Mouse (Mus musculus) intestine, embryonic 14.5 days (tissue): ENCODE data around the gene Cdk2ap2. TPM values are rescaled to one million over a fixed set of nuclear protein-coding genes. Genes with fewer than 3 reads are reported as not detected.
"Not testable (repeated sequence)": the region's sequence is repeated elsewhere in the genome, so short reads cannot be mapped to it uniquely, and the experiment has no call there.

ENCODE experiments used
- ATAC-seq: fragments of 200-750 bp; cut with Nextera tagmentation; replicated peaks from 2 replicates; pipeline ENCODE4 v1.8.0; 2017; ENCODE audit warnings: low read depth, moderate number of reproducible peaks, moderate TSS enrichment, moderate library complexity; ENCODE audit not compliant: low FRiP score, low TSS enrichment
- DNase-seq: peaks from one replicate; pipeline ENCODE4 v3.0.0-alpha.2; 2018; ENCODE audit warnings: low spot score
- H3K27ac ChIP-seq: fragments of 300-500 bp; sonication (generic); 2 replicates; pipeline ENCODE4 v1.5.1; 2014; ENCODE audit warnings: low read depth, mild to moderate bottlenecking, control low read depth
- H3K27me3 ChIP-seq: fragments of 300-500 bp; sonication (generic); replicated peaks from 2 replicates; pipeline ENCODE4 v1.6.1; 2014; ENCODE audit warnings: low read length, control low read depth; ENCODE audit not compliant: control insufficient read depth, insufficient read depth
- H3K36me3 ChIP-seq: fragments of 300-500 bp; sonication (generic); 2 replicates; pipeline ENCODE4 v1.6.1; 2014; ENCODE audit warnings: low read length, control low read depth; ENCODE audit not compliant: control insufficient read depth, insufficient read depth
- H3K4me1 ChIP-seq: fragments of 300-500 bp; sonication (generic); replicated peaks from 2 replicates; pipeline ENCODE4 v1.6.1; 2014; ENCODE audit warnings: low read length, control low read depth, mixed read lengths; ENCODE audit not compliant: control insufficient read depth, insufficient read depth
- H3K4me2 ChIP-seq: fragments of 300-500 bp; sonication (generic); 2 replicates; pipeline ENCODE4 v1.6.1; 2014; ENCODE audit warnings: low read length
- H3K4me3 ChIP-seq: fragments of 300-500 bp; sonication (generic); 2 replicates; pipeline ENCODE4 v1.5.1; 2014; ENCODE audit warnings: low read depth, low read length, control low read depth, mixed read lengths
- H3K9ac ChIP-seq: fragments of 300-500 bp; sonication (generic); 2 replicates; pipeline ENCODE4 v1.6.1; 2014; ENCODE audit warnings: mild to moderate bottlenecking, low read length
- H3K9me3 ChIP-seq: fragments of 300-500 bp; sonication (generic); 2 replicates; pipeline ENCODE4 v1.6.1; 2016; ENCODE audit warnings: low read length, control low read depth; ENCODE audit not compliant: control insufficient read depth
- WGBS: fragments of 180-500 bp; shearing (Covaris S2); extraction: QIAGEN DNeasy Blood & Tissue Kit; methylation state at CpG from one replicate; pipeline ENCODE4 v1.1.7; 2014; 5-methylcytosine and 5-hydroxymethylcytosine counted together
- polyA plus RNA-seq: library from polyadenylated mRNA; unstranded; fragments of >200 nt; fragmentation: Nextera tagmentation; extraction: Ambion mirVana; gene quantifications from 2 replicates; pipeline ENCODE4 v1.2.1, GENCODE M21; 2014

The Cdk2ap2 gene
- polyA plus RNA-seq, 1 experiment from 2014 or later, result 103 TPM

GRCm38 (mm10) chr19:4125741-4126696 lies 29.0 kb downstream of the Cdk2ap2 start, which contains the start of gene Aip:
Aip (minus strand) TSS chr19:4125858.
- WGBS, result 1% methylated on average over 64 of the region's 64 CpGs
- no peaks in the 10 kb centered on the region for H3K9me3 ChIP-seq
- H3K36me3 ChIP-seq, result peaks cover 28% of the 10 kb centered on the region
- peak; percentile 93 for ATAC-seq
- peak; percentile 96 for DNase-seq
- H3K9ac ChIP-seq, result peak within 1 kb of the TSS; percentile 84
- H3K4me3 ChIP-seq, result peak within 1 kb of the TSS; percentile 98
- H3K4me2 ChIP-seq, result peak within 1 kb of the TSS; percentile 91
- H3K4me1 ChIP-seq, result peaks cover 13% of the 10 kb centered on the region
- no peaks in the 10 kb centered on the region for H3K27me3 ChIP-seq
- H3K27ac ChIP-seq, result peak within 1 kb of the TSS; percentile 57

DNA sequence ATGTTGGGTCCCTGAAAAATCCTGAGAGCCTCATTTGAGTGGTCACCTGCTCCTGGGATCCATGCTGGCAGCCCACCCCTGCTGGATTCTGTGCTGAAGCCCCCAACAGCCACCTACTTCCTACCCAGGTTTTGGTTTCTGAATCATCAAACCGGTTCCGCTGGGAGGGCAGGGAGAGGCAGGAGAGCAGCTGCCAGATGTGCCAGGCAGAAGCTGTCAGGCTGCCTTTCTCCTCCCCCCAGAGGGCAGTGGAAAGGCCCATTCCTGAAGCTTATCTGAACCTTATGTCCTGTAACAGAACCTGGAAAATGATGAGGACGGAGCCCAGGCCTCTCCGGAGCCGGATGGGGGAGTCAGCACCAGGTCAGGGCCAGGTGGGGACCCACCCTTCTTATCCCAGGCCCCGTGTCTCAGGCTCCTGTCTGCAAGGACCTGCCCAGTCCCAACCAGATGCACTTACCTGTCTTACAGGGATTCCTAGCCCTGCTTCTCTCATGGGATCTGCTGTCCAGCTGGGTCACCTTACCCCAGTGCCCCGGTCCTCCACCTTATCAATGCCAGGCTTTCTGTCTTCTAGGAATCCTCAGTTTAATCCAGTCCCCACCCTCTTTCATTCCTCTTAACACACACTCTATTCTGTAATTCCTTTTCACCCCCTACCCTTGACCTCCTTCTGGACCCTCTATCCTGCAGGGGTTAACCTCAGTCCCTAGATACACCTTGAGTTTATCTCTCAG lies 29.9 kb downstream of the Cdk2ap2 start:
- Histone ChIP-seq H3K4me1 (peaks cover 13% of the 10 kb centered on the region), H3K27ac (no peak overlapping the region)

DNA sequence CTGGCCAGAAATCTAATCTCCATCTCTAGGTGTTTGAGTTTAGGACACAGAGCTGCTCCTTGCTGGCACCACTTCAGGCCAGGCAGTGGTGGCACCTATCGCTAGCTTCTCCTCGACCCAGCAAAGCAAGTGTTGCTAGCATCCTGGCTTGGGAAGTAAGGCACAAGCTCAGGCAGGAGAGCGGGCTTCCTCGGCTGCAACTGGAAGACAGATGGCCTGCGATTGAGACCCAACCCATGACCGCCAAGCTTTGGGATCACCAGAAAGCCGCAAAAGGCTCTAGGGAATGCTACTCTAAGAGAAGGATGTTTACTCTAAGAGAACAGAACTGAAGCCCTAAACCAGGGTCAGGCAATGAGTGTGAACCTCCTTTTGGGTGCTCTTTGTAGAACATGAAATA lies 32.5 kb downstream of the Cdk2ap2 start:
- Histone ChIP-seq H3K9ac (no peak overlapping the region), H3K36me3 (peaks cover 52% of the 10 kb centered on the region), H3K4me2 (no peak overlapping the region), H3K27ac (no peak overlapping the region), H3K4me1 (peaks cover 13% of the 10 kb centered on the region), H3K27me3 (no peaks in the 10 kb centered on the region), H3K9me3 (no peaks in the 10 kb centered on the region), H3K4me3 (no peak overlapping the region)
- WGBS, result 91% methylated on average over 7 of the region's 7 CpGs
- ATAC-seq (no peak), DNase-seq (no peak)

More for the DNA sequence above, 29.9 kb downstream of the Cdk2ap2 start:
- DNase-seq (no peak), ATAC-seq (no peak)
- 52% methylated on average over 6 of the region's 7 CpGs for WGBS
- Histone ChIP-seq H3K27me3 (no peaks in the 10 kb centered on the region), H3K9me3 (no peaks in the 10 kb centered on the region), H3K9ac (peak overlapping the region; percentile 84), H3K4me2 (peak overlapping the region; percentile 91), H3K4me3 (peak overlapping the region; percentile 98), H3K36me3 (peaks cover 37% of the 10 kb centered on the region)

DNA sequence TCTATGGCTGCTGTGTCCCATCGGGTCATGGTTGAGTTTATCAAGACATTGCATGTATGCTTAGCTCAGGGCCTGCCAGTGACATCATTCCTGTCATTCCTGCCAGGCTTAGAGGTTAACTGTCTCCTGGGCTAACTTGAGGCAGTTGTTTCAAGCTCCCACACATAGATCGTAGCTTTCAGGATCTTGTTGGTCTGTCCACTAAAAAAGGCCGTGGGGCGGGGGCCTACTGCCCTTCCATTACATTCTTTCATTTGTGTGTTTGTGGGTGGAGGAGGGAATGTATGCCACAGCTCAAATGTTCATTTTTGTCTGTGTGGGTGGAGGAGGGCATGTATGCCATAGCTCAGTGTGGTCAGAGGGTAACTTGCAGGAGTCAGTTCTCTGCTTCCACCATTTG lies 33.1 kb downstream of the Cdk2ap2 start:
- H3K9ac ChIP-seq, result no peak overlapping the region
- 86% methylated on average over 4 of the region's 4 CpGs for WGBS
- no peaks in the 10 kb centered on the region for H3K9me3 ChIP-seq
- no peak for ATAC-seq
- no peak overlapping the region for H3K4me2 ChIP-seq
- H3K27me3 ChIP-seq, result no peaks in the 10 kb centered on the region
- H3K27ac ChIP-seq, result no peak overlapping the region
- peaks cover 8% of the 10 kb centered on the region for H3K4me1 ChIP-seq
- no peak overlapping the region for H3K4me3 ChIP-seq
- no peak for DNase-seq
- peaks cover 52% of the 10 kb centered on the region for H3K36me3 ChIP-seq

GRCm38 (mm10) chr19:4131075-4131474 lies 34.1 kb downstream of the Cdk2ap2 start:
- H3K9ac ChIP-seq, result no peak overlapping the region
- H3K36me3 ChIP-seq, result peaks cover 52% of the 10 kb centered on the region
- DNase-seq (no peak), ATAC-seq (no peak)
- H3K27ac ChIP-seq, result no peak overlapping the region
- H3K9me3 ChIP-seq, result no peaks in the 10 kb centered on the region
- H3K4me1 ChIP-seq, result peaks cover 7% of the 10 kb centered on the region
- 94% methylated on average over 5 of the region's 5 CpGs for WGBS
- no peak overlapping the region for H3K4me3 ChIP-seq
- no peaks in the 10 kb centered on the region for H3K27me3 ChIP-seq
- no peak overlapping the region for H3K4me2 ChIP-seq

DNA sequence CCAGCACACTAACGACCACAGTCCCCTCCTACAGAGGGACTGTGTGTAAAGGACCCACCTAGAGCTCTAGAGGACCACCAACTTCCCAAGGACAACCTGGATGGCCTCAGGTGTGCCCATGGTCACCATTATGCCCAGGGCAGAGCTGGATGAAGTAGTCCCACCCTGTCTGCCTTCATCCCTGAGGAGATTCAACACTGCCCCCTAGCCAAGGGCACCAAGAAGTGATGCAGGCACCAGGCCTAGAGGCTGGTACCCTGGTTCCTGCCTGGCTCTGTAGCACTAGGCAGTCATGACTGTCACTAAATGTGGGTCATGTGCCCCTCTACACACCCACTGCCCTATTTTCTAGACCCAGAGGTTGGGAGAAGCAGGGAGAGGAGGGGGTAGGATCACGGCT lies 34.8 kb downstream of the Cdk2ap2 start:
- no peaks in the 10 kb centered on the region for H3K9me3 ChIP-seq
- no peak for DNase-seq
- H3K9ac ChIP-seq, result no peak overlapping the region
- H3K4me1 ChIP-seq, result peaks cover 5% of the 10 kb centered on the region
- H3K36me3 ChIP-seq, result peaks cover 52% of the 10 kb centered on the region
- WGBS, result 90% methylated on average over 2 of the region's 2 CpGs
- no peak overlapping the region for H3K4me2 ChIP-seq
- no peak overlapping the region for H3K27ac ChIP-seq
- H3K27me3 ChIP-seq, result no peaks in the 10 kb centered on the region
- no peak for ATAC-seq
- H3K4me3 ChIP-seq, result no peak overlapping the region

DNA sequence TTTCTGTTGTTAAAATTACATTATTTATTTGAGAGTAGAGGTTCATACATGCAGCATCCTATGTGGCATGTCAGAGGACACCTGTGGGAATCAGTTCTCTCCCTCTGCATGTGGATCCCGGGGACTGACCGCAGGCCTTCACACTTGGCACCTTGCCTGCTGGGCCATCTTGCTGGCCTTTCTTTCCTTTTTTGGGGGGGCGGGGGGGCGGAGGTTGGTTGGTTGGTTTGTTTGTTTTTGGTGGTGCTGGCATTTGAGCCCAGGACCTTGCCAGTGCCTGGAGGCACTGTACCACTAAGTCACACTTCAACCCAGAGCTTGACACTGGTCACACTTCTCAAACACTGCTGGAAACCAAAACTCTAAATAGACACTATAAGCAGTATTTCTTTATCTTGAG lies 37.4 kb downstream of the Cdk2ap2 start:
- Histone ChIP-seq H3K4me2 (no peak overlapping the region), H3K4me3 (no peak overlapping the region)
- ATAC-seq, result no peak

DNA sequence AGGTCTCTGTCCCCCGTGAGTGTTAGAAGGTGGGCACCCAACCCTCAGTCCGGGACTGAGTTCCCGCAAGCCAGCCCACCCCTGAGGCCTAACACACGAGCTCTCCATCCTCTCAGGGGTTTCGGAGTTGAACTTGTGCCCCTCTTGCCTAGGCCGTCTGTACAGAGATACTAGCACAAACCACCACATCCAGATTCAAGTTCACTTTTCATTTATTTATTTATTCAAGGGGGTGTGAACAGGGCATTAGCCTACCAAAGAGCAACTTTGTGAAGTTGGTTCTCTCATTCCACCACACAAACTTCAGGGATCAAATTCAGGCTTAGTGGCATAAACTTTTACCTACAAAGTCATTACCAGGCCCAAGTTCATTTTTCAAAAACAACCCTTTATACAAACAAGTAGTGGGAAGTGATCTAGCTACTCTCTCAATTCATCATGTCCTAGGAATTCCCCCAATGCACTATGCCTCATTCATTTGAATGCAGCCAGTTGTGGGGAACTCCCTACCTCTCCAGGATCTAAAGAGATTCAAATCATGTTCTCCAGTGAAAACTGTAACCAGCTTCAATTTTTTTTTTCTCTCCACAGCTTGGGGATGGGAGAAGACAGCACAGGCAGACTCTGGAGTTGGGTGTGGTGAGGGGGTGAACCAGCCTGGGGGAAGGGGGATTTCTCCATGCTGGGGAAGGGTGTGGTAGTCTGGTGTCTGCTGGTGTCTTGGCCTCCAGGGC lies 38.4 kb downstream of the Cdk2ap2 start:
- WGBS, result 89% methylated on average over 6 of the region's 6 CpGs
- not testable (repeated sequence) for H3K9ac ChIP-seq, H3K9me3 ChIP-seq, DNase-seq, H3K4me2 ChIP-seq, H3K27ac ChIP-seq, H3K27me3 ChIP-seq, H3K4me1 ChIP-seq, ATAC-seq, H3K4me3 ChIP-seq
- peaks cover 30% of the 10 kb centered on the region for H3K36me3 ChIP-seq

More for the DNA sequence above, 37.4 kb downstream of the Cdk2ap2 start:
- no peak overlapping the region for H3K9ac ChIP-seq
- H3K4me1 ChIP-seq, result no peaks in the 10 kb centered on the region
- WGBS, result 90% methylated on average over 4 of the region's 4 CpGs
- no peak overlapping the region for H3K27ac ChIP-seq
- DNase-seq, result no peak
- H3K27me3 ChIP-seq, result no peaks in the 10 kb centered on the region
- H3K9me3 ChIP-seq, result no peaks in the 10 kb centered on the region
- peaks cover 38% of the 10 kb centered on the region for H3K36me3 ChIP-seq
